Mouse (Mus musculus) inflammation-experienced regulatory T-cells (primary cell): ENCODE measurements around the gene Cfap69. TPM values are rescaled to one million over a fixed set of nuclear protein-coding genes. Genes with fewer than 3 reads are reported as not detected.

Experiments used
- polyA plus RNA-seq, 2 experiments: library from polyadenylated mRNA; unstranded; fragments of 100-300 nt; shearing (Covaris generic); gene quantifications; one replicate each; pipeline ENCODE4 v1.2.1; 2017

Gene Cfap69
- under 1 TPM in 1 of 2 experiments, not detected in 1; 0.18 TPM for polyA plus RNA-seq

DNA sequence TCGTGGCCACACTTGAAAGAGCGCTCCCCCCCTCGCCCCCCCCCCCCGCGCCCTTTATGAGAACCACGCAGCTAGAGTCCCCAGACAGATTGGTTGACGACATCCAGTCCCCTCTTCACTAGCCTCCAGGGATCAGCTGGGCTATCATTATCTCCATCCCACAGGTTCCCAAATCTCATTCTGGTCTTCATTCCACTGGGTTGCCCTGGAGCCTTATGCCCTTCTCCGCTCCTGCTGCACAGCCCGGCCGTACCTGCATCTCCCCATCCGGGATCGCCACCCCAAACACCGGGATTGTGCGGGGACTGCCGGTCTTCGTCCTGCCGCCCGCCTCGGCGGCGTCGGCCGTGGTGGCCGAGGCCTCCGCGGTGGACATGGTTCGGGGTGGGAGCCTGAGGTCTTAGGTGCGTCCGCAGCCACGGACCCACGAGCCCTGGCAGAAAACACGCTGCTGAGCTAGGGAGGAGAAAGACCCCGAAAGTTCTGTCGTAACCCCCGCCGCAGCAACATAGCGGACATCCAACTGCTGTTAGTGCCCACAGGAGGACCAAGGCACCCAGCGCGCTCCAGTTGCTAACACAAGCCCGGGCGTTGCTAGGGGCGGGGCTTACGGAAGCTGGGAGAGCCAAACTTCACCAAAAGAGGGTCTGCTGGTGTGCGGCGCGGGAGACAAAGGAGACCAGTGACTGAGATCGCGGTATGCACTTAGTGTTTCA lies at the start of gene Cfap69:
TSS of gene Cfap69 (minus strand) at position 585 of the 716 bp plus-strand sequence.

GRCm38 (mm10) chr5:5693956-5694653 lies 30.1 kb upstream of the Cfap69 start, which contains the start of gene Steap2:
Gene Steap2 (minus strand): TSS chr5:5694578.

GRCm38 (mm10) chr5:5573749-5574317 lies 90.2 kb downstream of the Cfap69 start, which contains the start of gene Gm8773:
Gene Gm8773 (plus strand): TSS chr5:5573799.

DNA sequence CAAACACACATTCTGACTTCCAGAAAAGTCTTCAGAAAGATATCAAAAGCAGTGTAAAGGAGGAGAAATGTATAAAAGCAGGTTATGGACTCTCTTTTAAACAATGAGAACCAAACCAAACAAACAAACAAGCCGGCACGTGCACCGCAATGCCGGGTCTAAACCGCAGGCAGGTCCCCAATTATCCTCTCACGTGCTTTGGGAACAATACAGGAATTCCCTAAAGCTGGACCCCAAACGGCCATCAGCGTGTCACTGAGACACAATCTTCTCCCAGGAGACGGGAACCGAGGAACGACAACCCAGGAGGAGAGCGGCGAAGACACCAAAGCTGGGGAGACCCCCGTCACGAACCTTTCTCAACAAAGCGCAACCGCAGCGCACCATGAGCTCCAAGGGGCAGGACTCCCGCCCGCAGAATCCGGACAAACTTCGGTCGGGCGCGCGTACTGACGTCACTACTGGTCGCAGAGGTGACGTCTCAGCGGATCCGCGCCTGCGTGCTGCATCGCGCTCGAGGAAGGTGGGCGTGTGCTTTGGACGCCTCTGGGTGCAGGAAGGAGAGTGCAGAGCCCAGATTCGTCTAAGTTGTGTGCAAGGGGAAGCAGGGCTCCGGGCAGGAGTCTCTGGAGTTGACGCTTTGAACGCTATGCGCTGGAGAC lies 104.8 kb downstream of the Cfap69 start, which contains the start of gene Gtpbp10:
TSS of gene Gtpbp10 (minus strand) at position 460 of the 662 bp plus-strand sequence.

Other genes with a start within 250 kb of the Cfap69 start
- gene Cdk14, start 243.9 kb downstream of the Cfap69 start, polyA plus RNA-seq, result 1 to 10 TPM in 1 of 2 experiments, under 1 TPM in 1; 0.77 to 3.8 TPM
- gene 1700015F17Rik, start 185.1 kb downstream of the Cfap69 start, polyA plus RNA-seq, result not detected
- 1 to 10 TPM; 3.1 to 3.9 TPM for gene Cldn12, start 149.3 kb downstream of the Cfap69 start, polyA plus RNA-seq
- gene Gtpbp10, start 104.7 kb downstream of the Cfap69 start, polyA plus RNA-seq, result 10 to 100 TPM; 12.5 to 13.4 TPM
- under 1 TPM; 0.29 to 0.37 TPM for gene Gm8773, start 90.4 kb downstream of the Cfap69 start, polyA plus RNA-seq
- gene Steap2, start 30.3 kb upstream of the Cfap69 start, polyA plus RNA-seq, result 1 to 10 TPM in 1 of 2 experiments, under 1 TPM in 1; 0.31 to 1.2 TPM
- gene Steap1, start 85.1 kb upstream of the Cfap69 start, polyA plus RNA-seq, result under 1 TPM in 1 of 2 experiments, not detected in 1; 0.23 TPM